Mouse (Mus musculus) embryo, embryonic 11 days (tissue): ENCODE data around the gene Gna15.

Experiments used
- DNase-seq: peaks from one replicate; pipeline ENCODE4 v3.0.0-alpha.2; 2015

The Gna15 gene

GRCm38 (mm10) chr10:81524051-81524605 lies at the start of gene Gna15:
Gene Gna15 (minus strand): TSS chr10:81524225.
- no peak for DNase-seq

DNA sequence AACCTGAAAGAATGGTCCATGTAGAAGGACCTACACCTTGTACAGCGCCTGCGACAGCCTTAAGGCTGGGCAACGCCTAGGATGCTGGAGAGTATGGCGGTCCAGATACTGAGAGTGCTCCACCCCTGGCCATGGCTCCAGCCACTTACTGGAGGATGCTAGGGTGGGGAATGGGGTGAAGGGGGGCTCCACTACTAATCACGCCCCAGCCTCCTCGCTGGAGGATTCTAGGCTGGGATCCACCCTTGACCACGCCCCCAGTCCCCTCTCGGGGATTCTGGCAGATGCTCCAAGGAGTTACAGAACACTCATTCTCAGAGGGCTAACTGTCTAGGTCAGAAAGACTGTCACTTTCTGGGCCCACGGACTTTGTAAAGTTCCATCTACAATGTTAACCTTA lies 49.0 kb upstream of the Gna15 start:
- DNase-seq = peak; percentile 27

- no peak for DNase-seq
Observed at GRCm38 (mm10) chr10:81572133-81572671, 48.2 kb upstream of the Gna15 start.

DNA sequence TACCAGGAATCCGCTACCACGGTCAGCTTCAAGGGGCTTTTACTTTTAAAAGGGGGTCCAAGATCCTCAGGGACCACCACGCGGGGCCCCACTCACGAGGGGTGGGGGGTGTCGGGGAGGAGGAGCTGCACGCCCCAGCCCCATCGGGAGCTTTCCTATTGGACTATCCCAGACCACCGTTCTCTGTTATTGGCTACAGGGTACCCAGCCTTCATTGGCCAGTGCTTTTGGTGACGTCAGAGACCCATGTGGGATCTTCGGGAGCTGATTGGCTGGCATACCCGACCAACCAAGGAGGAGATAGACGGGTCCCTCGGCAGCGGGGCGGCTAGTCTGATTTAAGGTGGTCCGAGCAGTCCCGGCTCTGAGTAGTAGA lies 47.5 kb upstream of the Gna15 start:
- peak; percentile 99 for DNase-seq

DNA sequence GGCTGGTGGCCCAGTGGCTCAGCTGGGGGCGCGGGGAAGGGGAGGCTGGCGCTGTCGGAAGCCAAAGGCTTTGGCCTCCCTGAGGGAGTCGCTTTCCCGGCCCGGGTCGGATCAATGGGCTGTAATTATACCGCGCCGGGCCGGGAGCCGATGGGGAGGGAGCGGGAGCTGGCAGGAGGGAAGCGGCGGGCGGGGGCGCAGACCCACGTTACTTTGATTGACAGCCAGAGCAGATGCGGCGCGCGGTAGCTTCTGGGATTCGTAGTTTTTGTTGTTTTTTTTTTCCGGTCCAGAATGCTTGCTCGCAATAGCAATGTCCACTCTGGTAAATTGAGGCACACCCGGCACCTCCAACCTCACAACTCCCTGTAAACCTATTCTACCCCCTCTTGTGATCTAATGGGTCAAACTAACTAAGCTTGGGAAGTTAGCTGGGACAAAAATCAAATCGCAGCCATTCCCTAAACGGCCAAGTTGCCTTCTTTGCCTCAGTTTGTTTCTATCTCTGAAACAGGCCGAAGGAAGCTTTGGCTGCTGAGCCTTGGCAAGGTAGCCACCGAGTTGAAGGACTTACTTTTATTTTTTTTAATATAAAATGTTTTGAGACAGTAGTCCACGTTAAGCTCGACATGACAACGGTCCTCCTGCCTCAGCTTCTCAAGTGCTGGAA lies 46.9 kb upstream of the Gna15 start:
- peak; percentile 98 for DNase-seq

- peak; percentile 84 for DNase-seq
Observed at GRCm38 (mm10) chr10:81570238-81570800, 46.3 kb upstream of the Gna15 start.

GRCm38 (mm10) chr10:81569507-81570237 lies 45.6 kb upstream of the Gna15 start:
- no peak for DNase-seq

GRCm38 (mm10) chr10:81568381-81569191 lies 44.6 kb upstream of the Gna15 start:
- peak; percentile 80 for DNase-seq

DNA sequence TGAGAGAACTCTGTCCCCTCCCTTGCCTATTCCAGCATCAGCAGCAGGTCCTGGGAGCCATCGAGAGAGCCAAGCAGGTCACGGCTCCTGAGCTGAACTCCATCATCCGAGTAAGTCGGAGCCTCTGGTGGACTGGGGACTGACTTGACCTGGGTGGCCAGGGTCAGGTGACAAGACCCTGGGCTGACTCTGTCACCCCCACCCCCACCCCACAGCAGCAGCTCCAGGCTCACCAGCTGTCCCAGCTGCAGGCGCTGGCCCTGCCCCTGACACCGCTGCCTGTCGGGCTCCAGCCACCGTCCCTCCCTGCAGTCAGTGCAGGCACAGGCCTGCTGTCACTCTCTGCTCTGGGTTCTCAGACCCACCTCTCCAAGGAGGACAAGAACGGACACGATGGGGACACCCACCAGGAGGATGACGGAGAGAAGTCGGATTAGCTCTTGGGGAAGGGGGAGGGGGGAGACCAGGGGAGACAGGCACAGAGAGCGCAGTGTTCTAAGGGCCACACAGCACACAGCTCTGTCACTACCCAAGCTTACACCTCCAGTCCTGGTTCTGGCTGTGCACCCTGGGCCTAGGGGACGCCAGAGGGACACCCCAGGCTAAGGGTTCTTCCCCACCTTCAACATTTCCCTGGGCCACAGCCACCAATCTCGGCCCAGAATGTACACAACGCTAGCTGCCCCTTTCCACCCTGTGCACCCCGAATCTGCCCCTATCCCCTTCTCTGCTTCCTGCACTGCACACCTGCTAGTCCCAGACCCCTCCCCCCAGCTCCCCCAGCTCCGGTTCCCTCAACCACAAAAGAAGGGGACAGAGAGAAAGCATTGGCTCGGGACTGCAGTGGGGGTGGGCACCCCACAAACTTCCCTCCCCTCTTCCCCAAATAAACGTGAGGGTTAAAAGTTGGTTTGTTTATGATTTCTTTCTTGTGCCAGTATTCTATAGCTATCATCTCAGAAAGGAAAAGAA lies 41.5 kb upstream of the Gna15 start:
- no peak for DNase-seq

- peak; percentile 78 for DNase-seq
Observed at GRCm38 (mm10) chr10:81564734-81565133, 40.7 kb upstream of the Gna15 start.

DNA sequence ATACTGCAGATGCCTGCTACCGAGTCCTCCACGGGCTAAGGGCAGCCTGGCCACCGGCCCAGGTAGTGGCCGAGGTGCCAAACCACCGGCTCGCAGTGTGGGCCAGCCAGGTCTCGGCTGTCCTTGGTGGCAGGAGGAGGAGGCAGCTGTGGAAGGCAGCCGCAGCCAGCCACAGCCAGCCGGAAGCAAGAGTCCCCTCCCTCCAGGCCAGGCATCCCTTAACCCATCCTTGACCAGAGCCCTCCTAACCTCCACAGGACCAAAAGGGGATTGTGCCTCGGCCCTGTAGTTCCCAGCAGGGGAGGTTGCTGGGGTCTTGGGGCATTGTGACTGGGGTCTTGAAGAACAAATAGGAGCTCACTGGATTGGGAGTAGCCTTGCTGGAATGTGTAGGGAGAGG lies 40.2 kb upstream of the Gna15 start:
- DNase-seq = peak; percentile 71

- DNase-seq = no peak
Observed at GRCm38 (mm10) chr10:81563481-81563880, 39.5 kb upstream of the Gna15 start.

DNA sequence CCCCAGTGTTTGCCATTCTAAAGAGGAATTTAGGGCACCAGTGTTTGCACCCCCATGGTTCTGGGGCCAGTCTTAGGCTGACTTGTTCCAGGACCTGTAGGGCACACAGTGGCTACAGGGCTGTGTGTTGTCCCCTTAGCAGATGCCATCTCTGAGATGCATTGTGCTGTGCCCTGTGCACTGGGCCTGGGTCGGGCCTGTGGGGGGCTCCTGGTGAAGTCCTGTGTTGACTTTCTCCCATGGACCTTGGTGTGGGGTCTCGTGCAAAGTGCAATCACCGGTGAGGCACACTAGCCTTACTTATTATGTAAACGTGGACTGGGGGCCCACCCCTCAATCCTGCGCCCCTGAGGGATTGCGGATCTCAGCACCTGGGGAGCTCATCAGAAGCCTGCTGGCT lies 38.4 kb upstream of the Gna15 start:
- DNase-seq = no peak

DNA sequence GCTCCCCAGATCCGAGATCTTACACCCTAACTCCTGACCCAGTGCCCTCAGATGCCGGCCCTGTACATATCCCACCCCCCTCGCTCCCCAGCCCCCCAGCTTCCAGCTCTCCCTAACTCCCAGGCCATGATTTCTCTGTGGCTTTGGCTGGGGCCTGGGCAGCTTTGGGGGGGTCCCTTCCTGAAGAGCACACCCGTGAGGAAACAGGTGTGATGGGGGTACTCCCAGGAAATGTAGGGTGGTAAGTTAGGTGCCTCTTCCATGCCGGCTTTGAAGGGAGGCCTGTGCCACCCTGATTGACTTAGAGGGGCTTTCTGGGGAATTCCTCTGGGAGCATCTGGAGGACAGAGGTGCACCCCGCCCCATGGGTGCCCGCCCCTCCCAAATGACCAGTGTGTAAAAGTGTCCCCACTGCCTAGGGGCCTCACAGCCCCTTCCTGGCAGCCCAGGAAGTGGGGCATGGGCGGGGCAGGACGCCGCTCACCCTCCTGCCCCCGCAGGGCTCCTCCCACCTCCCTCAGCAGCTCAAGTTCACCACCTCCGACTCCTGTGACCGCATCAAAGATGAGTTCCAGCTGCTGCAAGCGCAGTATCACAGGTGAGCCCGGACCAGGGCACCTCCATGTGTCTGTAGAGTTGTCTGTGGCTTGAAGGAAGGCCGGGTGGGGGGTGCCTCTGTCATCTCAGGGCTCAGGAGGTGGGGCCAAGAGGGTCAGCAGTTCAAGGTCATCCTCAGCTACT lies 36.9 kb upstream of the Gna15 start:
- DNase-seq = peak; percentile 60

DNA sequence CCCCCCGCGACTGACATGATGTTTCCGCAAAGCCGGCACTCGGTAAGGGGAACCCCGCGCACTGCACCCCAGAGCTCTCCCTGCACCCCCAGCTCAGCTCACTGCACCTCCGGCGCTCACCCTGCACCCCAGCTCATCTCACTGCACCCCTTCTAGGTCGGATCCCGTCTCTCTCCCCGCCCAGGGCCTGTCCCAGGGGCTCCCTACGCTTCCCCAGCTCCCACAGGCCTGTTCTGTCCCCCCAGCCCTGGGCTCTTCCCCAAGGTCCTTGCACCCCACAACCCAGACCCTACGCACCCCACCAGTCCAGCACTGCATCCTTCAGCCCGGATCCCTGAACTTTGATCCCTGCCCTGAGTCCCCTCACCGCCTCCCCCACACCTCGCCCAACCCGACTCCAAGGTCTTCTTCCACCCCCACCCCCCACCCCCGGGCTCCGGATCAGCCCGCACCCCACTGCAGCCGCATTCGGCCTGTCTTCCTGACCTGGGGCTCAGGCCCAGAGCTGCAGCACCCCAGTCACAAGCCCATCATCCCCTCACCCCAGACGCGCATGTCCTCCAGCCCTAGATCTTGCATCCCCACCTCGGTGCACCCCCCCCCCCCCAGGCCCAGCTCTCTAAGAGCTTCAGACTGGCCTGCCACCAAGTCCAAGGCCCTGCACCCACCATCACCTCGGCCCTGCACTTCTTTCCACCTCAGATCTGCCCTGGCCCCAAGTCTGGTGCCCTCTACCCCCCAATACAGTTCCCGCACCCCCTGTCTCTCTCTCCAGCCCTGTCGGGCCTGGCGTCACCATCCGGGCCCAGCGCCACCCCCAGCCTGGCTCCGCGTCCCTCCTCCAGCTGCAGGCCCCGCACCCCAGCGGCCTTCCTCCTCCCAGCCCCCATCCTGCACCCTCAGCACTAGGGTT lies 35.9 kb upstream of the Gna15 start:
- peak; percentile 46 for DNase-seq

DNA sequence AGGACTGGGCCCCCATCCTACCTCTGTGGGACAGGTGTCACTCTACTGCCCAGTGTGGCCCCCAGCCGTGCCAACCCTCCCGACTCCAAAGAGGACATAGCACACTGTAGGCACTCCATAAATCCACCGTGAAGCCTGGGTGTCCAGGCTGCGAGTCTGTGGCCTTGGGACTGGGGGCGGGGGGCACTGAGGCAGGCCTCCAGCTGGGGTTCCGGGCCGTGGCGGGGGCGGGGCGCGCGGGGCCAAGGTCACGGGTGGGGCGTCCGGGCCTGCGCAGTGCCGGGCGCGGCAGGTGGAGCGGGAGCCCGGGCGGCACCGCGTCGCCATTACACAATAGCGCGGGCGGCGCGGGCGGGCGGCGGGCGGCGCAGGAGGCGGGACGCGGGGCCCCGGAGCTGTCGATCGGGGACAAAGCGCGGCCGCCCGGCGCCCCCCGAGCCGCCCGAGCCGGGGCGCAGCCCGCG lies 35.2 kb upstream of the Gna15 start, which contains the start of gene Aes:
TSS of gene Aes (plus strand) at position 326 of the 464 bp plus-strand sequence.
- DNase-seq = peak; percentile 76

DNA sequence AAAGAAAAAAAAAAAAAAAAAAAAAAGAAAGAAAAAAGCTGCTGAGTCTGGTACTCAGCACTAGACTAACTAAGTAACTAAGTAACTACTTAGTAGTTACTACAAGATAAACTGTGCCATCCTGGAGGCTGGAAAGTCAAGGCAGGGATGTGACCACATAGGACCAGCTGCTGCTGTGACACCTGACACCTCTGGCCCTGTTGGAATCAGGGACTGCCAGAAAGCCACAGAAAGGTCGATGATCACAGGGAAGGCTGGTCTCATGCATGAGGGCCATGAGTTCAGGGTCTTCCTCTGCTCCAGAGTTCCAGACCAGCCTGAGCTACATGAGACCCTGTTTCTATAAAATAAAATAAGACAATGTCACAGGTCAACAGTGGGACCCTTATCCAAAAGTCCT lies 33.5 kb upstream of the Gna15 start:
- no peak for DNase-seq

- DNase-seq = no peak
Observed at GRCm38 (mm10) chr10:81556282-81556681, 32.3 kb upstream of the Gna15 start.
